Mouse (Mus musculus) heart, adult 2 months (tissue): ENCODE measurements at regions not wholly inside any gene's neighbourhood (a gene's known extent, or its start where the extent isn't known, plus 50 kb on each side); places are given as distances from the start of the nearest gene placed in this dataset.

Experiments used
- CTCF ChIP-seq: fragments of 200-600 bp; IDR thresholded peaks from 2 replicates; pipeline ENCODE4 v1.8.1; 2022; ENCODE audit warnings: antibody characterized with exemption, mild to moderate bottlenecking, moderate library complexity
- EP300 ChIP-seq: fragments of 200-500 bp; IDR thresholded peaks from 2 replicates; pipeline ENCODE4 v1.6.1; 2011; ENCODE audit warnings: low read depth, low read length, control low read depth; ENCODE audit not compliant: insufficient read depth
- POLR2A ChIP-seq: fragments of 200-500 bp; IDR thresholded peaks from 2 replicates; pipeline ENCODE4 v1.6.1; 2011; ENCODE audit warnings: mild to moderate bottlenecking, low read depth, low read length, control low read depth; ENCODE audit not compliant: insufficient read depth

GRCm38 (mm10) chr9:61321825-61322224 lies 50.3 kb upstream of the Tle3 start:
- TF ChIP-seq POLR2A (no peak), EP300 (no peak), CTCF (no peak)
